Mouse (Mus musculus) CH12.LX (cell line): ENCODE data around the gene Ets2. TPM values are rescaled to one million over a fixed set of nuclear protein-coding genes. Genes with fewer than 3 reads are reported as not detected.
A peak's percentile ranks its signal among the peaks of the same experiment; 100 is the strongest.

Experiments
- DNase-seq: peaks from one replicate; pipeline ENCODE4 v3.0.0-alpha.2; 2013; ENCODE audit errors: extremely low read depth
- H3K27ac ChIP-seq: 2 replicates; pipeline ENCODE4 v1.5.1; 2012; ENCODE audit warnings: low read depth, mild to moderate bottlenecking, control low read depth, moderate library complexity; ENCODE audit not compliant: insufficient read depth
- H3K27me3 ChIP-seq: replicated peaks from 2 replicates; pipeline ENCODE3; 2012; ENCODE audit warnings: inconsistent platforms
- H3K36me3 ChIP-seq, 2 experiments: replicated peaks in 1 of 2; 2 replicates each; pipeline versions ENCODE3 to v1.6.1; 2012; ENCODE audit warnings: inconsistent platforms in 1 of 2, low read length in 1 of 2, mild to moderate bottlenecking in 1 of 2, mixed read lengths in 1 of 2, moderate library complexity in 1 of 2; ENCODE audit not compliant: control insufficient read depth in 1 of 2, insufficient read depth in 1 of 2
- H3K4me1 ChIP-seq, 2 experiments: 2 replicates each; pipeline ENCODE4 v1.6.1; 2012; ENCODE audit warnings: inconsistent platforms in 1 of 2, moderate library complexity in 1 of 2; ENCODE audit not compliant: insufficient read depth in 2 of 2, control insufficient read depth in 1 of 2
- H3K4me2 ChIP-seq: 2 replicates; pipeline ENCODE4 v1.6.1; 2012; ENCODE audit warnings: low read depth, mild to moderate bottlenecking, control low read depth; ENCODE audit not compliant: poor library complexity, insufficient read depth, severe bottlenecking
- H3K4me3 ChIP-seq, 3 experiments: fragments of 150-350 bp in 1 of 3; sonication (generic) in 1 of 3; replicated peaks in 1 of 3; 2 replicates each; pipeline versions ENCODE3 to v1.5.1; 2011 to 2012; ENCODE audit warnings: low read depth in 2 of 3, low read length in 2 of 3, mild to moderate bottlenecking in 2 of 3, moderate library complexity in 2 of 3, control low read depth in 1 of 3, improper control_type of control experiment in 1 of 3, inconsistent platforms in 1 of 3, mixed read lengths in 1 of 3; ENCODE audit not compliant: poor library complexity in 1 of 3
- H3K79me2 ChIP-seq: replicated peaks from 2 replicates; pipeline ENCODE4 v1.6.1; 2012; ENCODE audit warnings: mild to moderate bottlenecking, moderate library complexity; ENCODE audit not compliant: control insufficient read depth, poor library complexity, insufficient read depth, severe bottlenecking; ENCODE audit errors: extremely low read depth
- H3K9ac ChIP-seq: 2 replicates; pipeline ENCODE4 v1.6.1; 2012; ENCODE audit warnings: low read depth, mild to moderate bottlenecking, control low read depth, moderate library complexity; ENCODE audit not compliant: insufficient read depth
- H3K9me3 ChIP-seq: replicated peaks from 2 replicates; pipeline ENCODE3; 2012; ENCODE audit warnings: low read length, inconsistent platforms, mixed read lengths
- BHLHE40 ChIP-seq: IDR thresholded peaks from 2 replicates; pipeline ENCODE4 v1.6.1; 2011; ENCODE audit warnings: mild to moderate bottlenecking, low read depth, low read length, improper control_type of control experiment
- CHD1 ChIP-seq: IDR thresholded peaks from 2 replicates; pipeline ENCODE4 v1.6.1; 2012; ENCODE audit warnings: low read depth, low read length, improper control_type of control experiment, inconsistent platforms
- CTCF ChIP-seq, 2 experiments: IDR thresholded peaks in 1 of 2; conservative IDR thresholded peaks in 1 of 2; 2 replicates each; pipeline ENCODE4 v1.5.1; 2011 to 2012; ENCODE audit warnings: low read depth in 2 of 2, low read length in 2 of 2, improper control_type of control experiment in 1 of 2, inconsistent platforms in 1 of 2, mild to moderate bottlenecking in 1 of 2, moderate library complexity in 1 of 2
- E2F4 ChIP-seq: IDR thresholded peaks from 2 replicates; pipeline ENCODE4 v1.6.1; 2011; ENCODE audit warnings: low read depth, low read length, improper control_type of control experiment; ENCODE audit not compliant: insufficient replicate concordance
- EP300 ChIP-seq: IDR thresholded peaks from 2 replicates; pipeline ENCODE4 v1.6.1; 2011; ENCODE audit warnings: low read length, improper control_type of control experiment
- GABPA ChIP-seq: IDR thresholded peaks from 2 replicates; pipeline ENCODE4 v1.6.1; 2012; ENCODE audit warnings: low read depth, low read length, improper control_type of control experiment, inconsistent platforms; ENCODE audit not compliant: insufficient replicate concordance
- HCFC1 ChIP-seq: IDR thresholded peaks from 2 replicates; pipeline ENCODE4 v1.6.1; 2012; ENCODE audit warnings: low read depth, mild to moderate bottlenecking, inconsistent platforms, low read length, improper control_type of control experiment
- IRF4 ChIP-seq: IDR thresholded peaks from 2 replicates; pipeline ENCODE4 v1.6.1; 2014; ENCODE audit warnings: low read depth, mild to moderate bottlenecking, inconsistent platforms, low read length, improper control_type of control experiment
- JUN ChIP-seq: IDR thresholded peaks from 2 replicates; pipeline ENCODE4 v1.6.1; 2011; ENCODE audit warnings: low read depth, mild to moderate bottlenecking, low read length, improper control_type of control experiment, moderate library complexity; ENCODE audit not compliant: insufficient read depth
- JUND ChIP-seq: conservative IDR thresholded peaks from 2 replicates; pipeline ENCODE4 v1.6.1; 2011; ENCODE audit warnings: low read depth, low read length, improper control_type of control experiment
- KAT2A ChIP-seq: IDR thresholded peaks from 2 replicates; pipeline ENCODE4 v1.6.1; 2012; ENCODE audit warnings: low read length, improper control_type of control experiment, inconsistent platforms; ENCODE audit not compliant: insufficient replicate concordance
- MAX ChIP-seq: IDR thresholded peaks from 2 replicates; pipeline ENCODE4 v1.6.1; 2011; ENCODE audit warnings: low read length, improper control_type of control experiment
- NRF1 ChIP-seq: IDR thresholded peaks from 2 replicates; pipeline ENCODE4 v1.6.1; 2014; ENCODE audit warnings: low read depth, mild to moderate bottlenecking, inconsistent platforms, low read length, improper control_type of control experiment, moderate library complexity
- PAX5 ChIP-seq: IDR thresholded peaks from 2 replicates; pipeline ENCODE4 v1.6.1; 2012; ENCODE audit warnings: low read length, inconsistent platforms, mixed read lengths
- POLR2A ChIP-seq: IDR thresholded peaks from 2 replicates; pipeline ENCODE4 v1.6.1; 2011; ENCODE audit warnings: low read depth, mild to moderate bottlenecking, improper control_type of control experiment, low read length
- RAD21 ChIP-seq: IDR thresholded peaks from 2 replicates; pipeline ENCODE4 v1.6.1; 2011; ENCODE audit warnings: low read depth, mild to moderate bottlenecking, low read length, improper control_type of control experiment, moderate library complexity
- RCOR1 ChIP-seq: conservative IDR thresholded peaks from 2 replicates; pipeline ENCODE4 v1.6.1; 2012; ENCODE audit warnings: low read depth, mild to moderate bottlenecking, inconsistent platforms, low read length, improper control_type of control experiment
- SIN3A ChIP-seq: IDR thresholded peaks from 2 replicates; pipeline ENCODE4 v1.6.1; 2012; ENCODE audit warnings: low read length, improper control_type of control experiment, inconsistent platforms
- SMC3 ChIP-seq: IDR thresholded peaks from 2 replicates; pipeline ENCODE4 v1.6.1; 2011; ENCODE audit warnings: low read depth, low read length, improper control_type of control experiment
- TCF12 ChIP-seq: IDR thresholded peaks from 2 replicates; pipeline ENCODE4 v1.6.1; 2014; ENCODE audit warnings: low read depth, mild to moderate bottlenecking, inconsistent platforms, low read length, improper control_type of control experiment
- UBTF ChIP-seq: IDR thresholded peaks from 2 replicates; pipeline ENCODE4 v1.6.1; 2012; ENCODE audit warnings: low read depth, mild to moderate bottlenecking, inconsistent platforms, low read length, improper control_type of control experiment, moderate library complexity
- USF1 ChIP-seq: IDR thresholded peaks from 2 replicates; pipeline ENCODE4 v1.6.1; 2014; ENCODE audit warnings: low read depth, mild to moderate bottlenecking, inconsistent platforms, low read length, improper control_type of control experiment
- ZKSCAN1 ChIP-seq: IDR thresholded peaks from 2 replicates; pipeline ENCODE4 v1.6.1; 2012; ENCODE audit warnings: low read depth, inconsistent platforms, low read length, improper control_type of control experiment, borderline replicate concordance
- ZNF384 ChIP-seq: IDR thresholded peaks from 2 replicates; pipeline ENCODE4 v1.6.1; 2012; ENCODE audit warnings: low read depth, low read length, improper control_type of control experiment, inconsistent platforms
- dilution Hi-C: fragments of 300-500 bp; cut with MboI; formaldehyde crosslinking; loops from 2 replicates; pipeline ENCODE4 v1.14.3; 2020; ENCODE audit warnings: low sequenced_read_pairs; ENCODE audit not compliant: extremely low pct_unique_long_range_greater_than_20kb, extremely low pct_ligation_motif_present
- in situ Hi-C: fragments of 300-500 bp; cut with MboI; formaldehyde crosslinking; loops from 3 replicates; pipeline ENCODE4 v1.14.3; 2019; ENCODE audit warnings: low sequenced_read_pairs, low pct_ligation_motif_present, low pct_unique_long_range_greater_than_20kb, mixed read lengths
- polyA plus RNA-seq: library from polyadenylated mRNA; unstranded; fragments of >175 nt; gene quantifications from 2 replicates; pipeline ENCODE4 v1.2.1, GENCODE M21; 2012; ENCODE audit warnings: low read depth; ENCODE audit not compliant: insufficient read length
- total RNA-seq, 2 experiments: library from RNA; depleted of rRNA; stranded (reverse); fragments of 300-350 nt in 1 of 2; fragments of >200 nt in 1 of 2; gene quantifications; 2 replicates each; pipeline ENCODE4 v1.2.3; 2012 to 2014

Gene Ets2
- total and polyA plus RNA-seq, 3 experiments, result 42.0 to 51.2 (median 43.2) TPM

DNA sequence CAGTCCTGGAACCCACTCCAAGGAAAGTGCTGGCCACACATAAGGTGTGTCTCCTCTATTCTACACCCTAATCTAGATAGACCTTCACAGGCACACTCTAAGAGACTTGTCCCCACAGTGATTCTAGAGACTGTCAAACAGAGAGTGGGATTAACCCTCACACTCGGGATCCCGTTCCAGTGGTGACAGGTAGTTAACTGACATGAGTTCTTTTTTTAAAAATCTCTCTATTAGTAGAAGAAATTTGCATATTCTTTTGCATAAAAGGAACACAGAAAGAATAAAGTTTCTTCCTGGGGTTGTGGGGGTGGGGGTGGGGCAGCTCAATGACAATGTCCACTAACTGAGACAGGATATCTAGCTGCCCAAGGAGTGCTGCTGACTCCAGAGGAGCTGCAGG lies 32.9 kb downstream of the Ets2 start (continued):
- no peak for TF ChIP-seq SMC3
- TF ChIP-seq BHLHE40, result peak; percentile 83
- TF ChIP-seq PAX5, result no peak
- no peak for TF ChIP-seq USF1
- TF ChIP-seq UBTF, result no peak
- no peak for TF ChIP-seq JUN
- TF ChIP-seq SIN3A, result 0 out of 2 replicates have a peak, but pooled peaks have one; percentile 49
- no peak for TF ChIP-seq RCOR1
- TF ChIP-seq JUND, result no peak
- no peak for TF ChIP-seq KAT2A
- TF ChIP-seq GABPA, result no peak
- peak; percentile 57 for TF ChIP-seq EP300
- no peak for TF ChIP-seq ZKSCAN1
- TF ChIP-seq TCF12, result peak; percentile 15; the same call in 1 of the 2 replicates
- TF ChIP-seq E2F4, result no peak

DNA sequence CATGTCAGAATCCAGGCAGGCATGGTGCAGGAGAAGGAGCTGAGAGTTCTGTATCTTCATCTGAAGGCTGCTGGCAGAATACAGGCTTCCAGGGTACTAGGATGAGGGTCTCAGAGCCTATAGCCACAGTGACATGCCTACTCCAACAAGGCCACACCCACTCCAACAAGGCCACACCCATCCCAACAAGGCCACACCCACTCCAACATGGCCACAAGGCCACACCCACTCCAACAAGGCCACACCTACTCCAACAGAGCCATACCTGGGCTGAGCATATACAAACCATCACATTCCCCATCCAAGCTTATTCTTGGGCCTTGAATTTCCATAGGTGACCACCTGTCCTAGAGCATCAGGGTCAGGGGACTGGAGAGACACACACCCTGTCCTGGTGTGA lies 34.2 kb downstream of the Ets2 start:
- H3K36me3 ChIP-seq, result no peaks in the 10 kb centered on the region
- dilution Hi-C loops (no loop called here), in situ Hi-C loops (no loop called here)
- H3K27me3 ChIP-seq, result peaks cover under 1% of the 10 kb centered on the region
- no peak overlapping the region for H3K4me3 ChIP-seq
- peaks cover 17% of the 10 kb centered on the region for H3K9me3 ChIP-seq
- no peaks in the 10 kb centered on the region for H3K79me2 ChIP-seq
- no peak for DNase-seq
- no peak for TF ChIP-seq SMC3
- TF ChIP-seq HCFC1, result no peak
- TF ChIP-seq JUN, result no peak
- no peak for TF ChIP-seq UBTF
- TF ChIP-seq POLR2A, result no peak
- no peak for TF ChIP-seq NRF1
- TF ChIP-seq ZNF384, result no peak
- TF ChIP-seq RAD21, result no peak
- no peak for TF ChIP-seq IRF4
- TF ChIP-seq PAX5, result no peak
- no peak for TF ChIP-seq BHLHE40
- TF ChIP-seq MAX, result no peak
- no peak for TF ChIP-seq CHD1
- no peak for TF ChIP-seq CTCF (conservative IDR thresholded peaks at IDR 0.05 in 1 of 2, IDR thresholded peaks at IDR 0.05 in 1 of 2; ENCODE audit: low read depth in 2 of 2, low read length in 2 of 2)
- peaks cover 27 to 75% of the 10 kb centered on the region in 2 experiments for H3K4me1 ChIP-seq
- no peak overlapping the region for H3K9ac ChIP-seq
- H3K27ac ChIP-seq, result no peak overlapping the region
- H3K4me2 ChIP-seq, result no peak overlapping the region
